8 mouse cellular contexts compared by ENCODE assay signal in genomic region chr5:24587200-24587577, GRCm38 (mm10). TPM values are rescaled to one million over a fixed set of nuclear protein-coding genes. Genes with fewer than 3 reads are reported as not detected.
DNase-seq lines count a peak whose midpoint lies in the region; ATAC-seq and TF ChIP-seq lines count a peak whose summit lies in the region.

No protein-coding gene starts in this region.

- ATAC-seq in erythroblast, adult 5-6 weeks (replicated peaks; ENCODE audit: low FRiP score, poor library complexity, severe bottlenecking), result peak; percentile 62
- no peak for ATAC-seq in limb, embryonic 11.5 days (ENCODE audit: insufficient number of reproducible peaks, low FRiP score, low TSS enrichment, low read depth)

- peak overlapping the region; percentile 97 for H3K27ac ChIP-seq in layer of hippocampus, adult 2 months
- no peak overlapping the region; the same call in 1 of the 2 replicates for H3K27ac ChIP-seq in limb, embryonic 11.5 days (replicated peaks; ENCODE audit: low read depth, low read length)
- peak overlapping the region; percentile 90 for H3K27ac ChIP-seq in olfactory bulb, adult 2 months (ENCODE audit: insufficient read depth, low read depth, low read length)

- TF ChIP-seq POLR2A in olfactory bulb, adult 2 months (IDR thresholded peaks at IDR 0.05; ENCODE audit: insufficient read depth, low read depth, low read length), result no peak

- peaks cover 2% of the 10 kb centered on the region; the same call in 1 of the 2 replicates for H3K36me3 ChIP-seq in limb, embryonic 11.5 days (ENCODE audit: control insufficient read depth, insufficient read depth, low read length)

- H3K4me3 ChIP-seq in layer of hippocampus, adult 2 months, result peak overlapping the region; percentile 76
- H3K4me3 ChIP-seq in limb, embryonic 11.5 days (ENCODE audit: low read depth, low read length), result peak overlapping the region; percentile 92
- H3K4me3 ChIP-seq in olfactory bulb, adult 2 months (ENCODE audit: insufficient read depth, low read depth, low read length), result peak overlapping the region; percentile 88

- H3K4me1 ChIP-seq in limb, embryonic 11.5 days (ENCODE audit: control insufficient read depth, insufficient read depth, low read length), result peaks cover 14% of the 10 kb centered on the region
- H3K4me1 ChIP-seq in olfactory bulb, adult 2 months (ENCODE audit: control insufficient read depth, insufficient read depth, low read length), result peaks cover 35% of the 10 kb centered on the region

- peak overlapping the region; percentile 85 for H3K4me2 ChIP-seq in limb, embryonic 11.5 days (ENCODE audit: low read depth, severe bottlenecking)

- H3K9ac ChIP-seq in limb, embryonic 11.5 days (ENCODE audit: low read length), result peak overlapping the region; percentile 76

- no peaks in the 10 kb centered on the region for H3K9me3 ChIP-seq in limb, embryonic 11.5 days (ENCODE audit: control insufficient read depth, low read length)

- TF ChIP-seq CTCF in layer of hippocampus, adult 2 months (conservative IDR thresholded peaks at IDR 0.05), result no peak
- no peak for TF ChIP-seq CTCF in olfactory bulb, adult 2 months (IDR thresholded peaks at IDR 0.05; ENCODE audit: insufficient read depth, low read depth, low read length)

- H3K27me3 ChIP-seq in limb, embryonic 11.5 days (ENCODE audit: control insufficient read depth, insufficient read depth, low read length), result no peaks in the 10 kb centered on the region

- WGBS in limb, embryonic 11.5 days, result 35% methylated on average over 4 of the region's 4 CpGs
- 7% methylated on average over 4 of the region's 4 CpGs for WGBS in olfactory bulb, adult 2 months

- no peak for DNase-seq in layer of hippocampus, adult 2 months (ENCODE audit: low spot score in 2 of 2)
- DNase-seq in layer of hippocampus, postnatal 36 days, result no peak
- peak; percentile 60 for DNase-seq in MN1 (ENCODE audit: low spot score)
- DNase-seq in limb, embryonic 11.5 days (ENCODE audit: low spot score), result no peak
- DNase-seq in cerebellum, adult 9-10 months, result no peak
- no peak for DNase-seq in lung, adult 18-20 months

RNA-seq across cellular contexts. Expression of gene Chpf2, which starts 0.6 kb away (rescaled TPM):
- 10 to 100 TPM; 63.6 to 66.7 TPM for total RNA-seq in layer of hippocampus, adult 2 months (2021)
- 10 to 100 TPM; 58.0 to 61.2 TPM for total RNA-seq in layer of hippocampus, postnatal 36 days (2021)
- 0.96 and 1.3 TPM in 2 replicates for total RNA-seq in erythroblast, adult 5-6 weeks (2015; ENCODE audit: low replicate concordance)
- 1.6 and 3.6 TPM in 2 replicates for total RNA-seq in erythroblast, adult 5-6 weeks (2017; ENCODE audit: low replicate concordance)
- 8.1 and 9.0 TPM in 2 replicates for polyA plus RNA-seq in limb, embryonic 11.5 days (2014; fragmentation: Nextera tagmentation; extraction: Ambion mirVana)
- not detected in 2 replicates for polyA plus RNA-seq in olfactory bulb, adult 2 months (2012; ENCODE audit: insufficient read depth, insufficient read length, low replicate concordance, missing spikeins)

RNA-seq across cellular contexts. Expression of gene Abcf2, which starts 9.9 kb away (rescaled TPM):
- 10 to 100 TPM; 75.9 to 81.4 TPM for total RNA-seq in layer of hippocampus, adult 2 months (2021)
- 10 to 100 TPM; 74.5 to 77.3 TPM for total RNA-seq in layer of hippocampus, postnatal 36 days (2021)
- 7.1 and 9.8 TPM in 2 replicates for total RNA-seq in erythroblast, adult 5-6 weeks (2015; ENCODE audit: low replicate concordance)
- total RNA-seq in erythroblast, adult 5-6 weeks (2017; ENCODE audit: low replicate concordance), result 17.4 and 22.3 TPM in 2 replicates
- 149 and 155 TPM in 2 replicates for polyA plus RNA-seq in limb, embryonic 11.5 days (2014; fragmentation: Nextera tagmentation; extraction: Ambion mirVana)
- polyA plus RNA-seq in olfactory bulb, adult 2 months (2012; ENCODE audit: insufficient read depth, insufficient read length, low replicate concordance, missing spikeins), result not detected in 2 replicates

RNA-seq across cellular contexts. Expression of gene 4931409K22Rik, which starts 30.6 kb away (rescaled TPM):
- not detected for total RNA-seq in layer of hippocampus, adult 2 months (2021)
- total RNA-seq in layer of hippocampus, postnatal 36 days (2021), result not detected
- not detected in 2 replicates for total RNA-seq in erythroblast, adult 5-6 weeks (2015; ENCODE audit: low replicate concordance)
- not detected in 2 replicates for total RNA-seq in erythroblast, adult 5-6 weeks (2017; ENCODE audit: low replicate concordance)
- not detected in 2 replicates for polyA plus RNA-seq in limb, embryonic 11.5 days (2014; fragmentation: Nextera tagmentation; extraction: Ambion mirVana)
- polyA plus RNA-seq in olfactory bulb, adult 2 months (2012; ENCODE audit: insufficient read depth, insufficient read length, low replicate concordance, missing spikeins), result not detected in 2 replicates

RNA-seq across cellular contexts. Expression of gene Smarcd3, which starts 37.0 kb away (rescaled TPM):
- 10 to 100 TPM; 88.7 to 90.9 TPM for total RNA-seq in layer of hippocampus, adult 2 months (2021)
- 10 to 100 TPM; 88.0 to 89.8 TPM for total RNA-seq in layer of hippocampus, postnatal 36 days (2021)
- total RNA-seq in erythroblast, adult 5-6 weeks (2015; ENCODE audit: low replicate concordance), result not detected in 2 replicates
- total RNA-seq in erythroblast, adult 5-6 weeks (2017; ENCODE audit: low replicate concordance), result 0.42 TPM in 1 of 2 replicates, not detected in the other
- polyA plus RNA-seq in limb, embryonic 11.5 days (2014; fragmentation: Nextera tagmentation; extraction: Ambion mirVana), result 44.2 and 44.7 TPM in 2 replicates
- polyA plus RNA-seq in olfactory bulb, adult 2 months (2012; ENCODE audit: insufficient read depth, insufficient read length, low replicate concordance, missing spikeins), result not detected in 2 replicates

RNA-seq across cellular contexts. Expression of gene Asb10, which starts 46.4 kb away (rescaled TPM):
- under 1 TPM in 1 of 2 experiments, not detected in 1; 0.31 TPM for total RNA-seq in layer of hippocampus, adult 2 months (2021)
- total RNA-seq in layer of hippocampus, postnatal 36 days (2021), result under 1 TPM in 1 of 2 experiments, not detected in 1; 0.25 TPM
- not detected in 2 replicates for total RNA-seq in erythroblast, adult 5-6 weeks (2015; ENCODE audit: low replicate concordance)
- 0.14 TPM in 1 of 2 replicates, not detected in the other for total RNA-seq in erythroblast, adult 5-6 weeks (2017; ENCODE audit: low replicate concordance)
- 0.40 and 0.81 TPM in 2 replicates for polyA plus RNA-seq in limb, embryonic 11.5 days (2014; fragmentation: Nextera tagmentation; extraction: Ambion mirVana)
- not detected in 2 replicates for polyA plus RNA-seq in olfactory bulb, adult 2 months (2012; ENCODE audit: insufficient read depth, insufficient read length, low replicate concordance, missing spikeins)

Comparison
In these comparisons a context has a peak if more than half of its experiments do, and no peak if none do; other contexts are left out.
1. RNA of gene Chpf2, which starts 0.6 kb away (total RNA-seq): 63.6 to 66.7 TPM in layer of hippocampus, adult 2 months and 58.0 to 61.2 TPM in layer of hippocampus, postnatal 36 days; 0.96 to 3.6 TPM in erythroblast, adult 5-6 weeks; every median in the first group is over 10 times any median in the second.
2. Peak in every context shown above with its lines, with median percentiles within 50 percentile points of each other: H3K4me3 ChIP-seq.